Mouse (Mus musculus): ENCODE data around the gene 9530068E07Rik. TPM values are rescaled to one million over a fixed set of nuclear protein-coding genes. Genes with fewer than 3 reads are reported as not detected.

The 9530068E07Rik gene
- total RNA-seq, 1 experiment from 2014 or later: 60.3 TPM

- ATAC-seq (ENCODE audit: extremely low read depth, insufficient number of reproducible peaks, low FRiP score, poor library complexity, severe bottlenecking): no peak
These were observed 9.0 kb downstream of the 9530068E07Rik start for GRCm38 (mm10) chr11:52405196-52405688.

- ATAC-seq (ENCODE audit: extremely low read depth, insufficient number of reproducible peaks, low FRiP score, poor library complexity, severe bottlenecking): no peak
These were observed 13.1 kb downstream of the 9530068E07Rik start for GRCm38 (mm10) chr11:52409316-52409715.

GRCm38 (mm10) chr11:52418358-52418757, 22.1 kb downstream of the 9530068E07Rik start:
- no peak for ATAC-seq (ENCODE audit: extremely low read depth, insufficient number of reproducible peaks, low FRiP score, poor library complexity, severe bottlenecking)

- no peak for ATAC-seq (ENCODE audit: extremely low read depth, insufficient number of reproducible peaks, low FRiP score, poor library complexity, severe bottlenecking)
These were observed 23.0 kb downstream of the 9530068E07Rik start for GRCm38 (mm10) chr11:52419246-52419645.

GRCm38 (mm10) chr11:52419861-52420260, 23.6 kb downstream of the 9530068E07Rik start:
- no peak for ATAC-seq (ENCODE audit: extremely low read depth, insufficient number of reproducible peaks, low FRiP score, poor library complexity, severe bottlenecking)

- no peak for ATAC-seq (ENCODE audit: extremely low read depth, insufficient number of reproducible peaks, low FRiP score, poor library complexity, severe bottlenecking)
These were observed 24.2 kb downstream of the 9530068E07Rik start for GRCm38 (mm10) chr11:52420296-52421052.

- ATAC-seq (ENCODE audit: extremely low read depth, insufficient number of reproducible peaks, low FRiP score, poor library complexity, severe bottlenecking): no peak
These were observed 25.0 kb downstream of the 9530068E07Rik start for GRCm38 (mm10) chr11:52421053-52421778.

- ATAC-seq (ENCODE audit: extremely low read depth, insufficient number of reproducible peaks, low FRiP score, poor library complexity, severe bottlenecking): no peak
These were observed 33.2 kb downstream of the 9530068E07Rik start for GRCm38 (mm10) chr11:52429440-52429839.

GRCm38 (mm10) chr11:52431594-52431993, 35.4 kb downstream of the 9530068E07Rik start:
- no peak for ATAC-seq (ENCODE audit: extremely low read depth, insufficient number of reproducible peaks, low FRiP score, poor library complexity, severe bottlenecking)

GRCm38 (mm10) chr11:52432148-52432547, 35.9 kb downstream of the 9530068E07Rik start:
- ATAC-seq (ENCODE audit: extremely low read depth, insufficient number of reproducible peaks, low FRiP score, poor library complexity, severe bottlenecking): no peak

- no peak for ATAC-seq (ENCODE audit: extremely low read depth, insufficient number of reproducible peaks, low FRiP score, poor library complexity, severe bottlenecking)
These were observed 37.0 kb downstream of the 9530068E07Rik start for GRCm38 (mm10) chr11:52433076-52433796.

- no peak for ATAC-seq (ENCODE audit: extremely low read depth, insufficient number of reproducible peaks, low FRiP score, poor library complexity, severe bottlenecking)
These were observed 37.6 kb downstream of the 9530068E07Rik start for GRCm38 (mm10) chr11:52433797-52434195.

- no peak for ATAC-seq (ENCODE audit: extremely low read depth, insufficient number of reproducible peaks, low FRiP score, poor library complexity, severe bottlenecking)
These were observed 39.2 kb downstream of the 9530068E07Rik start for GRCm38 (mm10) chr11:52435466-52435865.

GRCm38 (mm10) chr11:52437123-52437522, 40.9 kb downstream of the 9530068E07Rik start:
- no peak for ATAC-seq (ENCODE audit: extremely low read depth, insufficient number of reproducible peaks, low FRiP score, poor library complexity, severe bottlenecking)

- ATAC-seq (ENCODE audit: extremely low read depth, insufficient number of reproducible peaks, low FRiP score, poor library complexity, severe bottlenecking): no peak
These were observed 44.9 kb downstream of the 9530068E07Rik start for GRCm38 (mm10) chr11:52441096-52441495.

GRCm38 (mm10) chr11:52447242-52447641, 51.0 kb downstream of the 9530068E07Rik start:
- no peak for ATAC-seq (ENCODE audit: extremely low read depth, insufficient number of reproducible peaks, low FRiP score, poor library complexity, severe bottlenecking)

- no peak for ATAC-seq (ENCODE audit: extremely low read depth, insufficient number of reproducible peaks, low FRiP score, poor library complexity, severe bottlenecking)
These were observed 52.8 kb downstream of the 9530068E07Rik start for GRCm38 (mm10) chr11:52449004-52449403.

GRCm38 (mm10) chr11:52458281-52458680, 62.1 kb downstream of the 9530068E07Rik start:
- no peak for ATAC-seq (ENCODE audit: extremely low read depth, insufficient number of reproducible peaks, low FRiP score, poor library complexity, severe bottlenecking)
